Mouse (Mus musculus) C2C12 (cell line): Measurements from ENCODE around the gene Hist1h3b.

ENCODE experiments used
- CEBPB ChIP-seq: IDR thresholded peaks from one replicate; pipeline ENCODE4 v1.6.1; 2011; ENCODE audit warnings: low read depth, mild to moderate bottlenecking, control low read depth, moderate library complexity
- CTCF ChIP-seq: IDR thresholded peaks from one replicate; pipeline ENCODE4 v1.5.1; 2011; ENCODE audit not compliant: control insufficient read depth, insufficient read depth, insufficient read length
- MAX ChIP-seq: IDR thresholded peaks from one replicate; pipeline ENCODE4 v1.6.1; 2011; ENCODE audit warnings: mild to moderate bottlenecking, control low read depth
- MYOG ChIP-seq: IDR thresholded peaks from one replicate; pipeline ENCODE4 v1.6.1; 2011; ENCODE audit not compliant: control insufficient read depth, insufficient read length; ENCODE audit errors: extremely low read depth
- USF1 ChIP-seq: IDR thresholded peaks from one replicate; pipeline ENCODE4 v1.6.1; 2011; ENCODE audit warnings: low read depth, mild to moderate bottlenecking, control low read depth, moderate library complexity

GRCm38 (mm10) chr13:23764324-23765171 is 12.5 kb downstream of the Hist1h3b start:
- TF ChIP-seq CTCF (no peak), MAX (no peak), USF1 (no peak), CEBPB (no peak), MYOG (no peak)
